Mouse (Mus musculus) gastrocnemius, postnatal 4 days (tissue): ENCODE measurements around the gene Atoh7. TPM values are rescaled to one million over a fixed set of nuclear protein-coding genes. Genes with fewer than 3 reads are reported as not detected.

Experiments
- DNase-seq, 2 experiments: peaks; one replicate each; pipeline ENCODE4 v3.0.0; 2021 to 2022; ENCODE audit warnings: low spot score in 2 of 2, mixed read lengths in 2 of 2
- total RNA-seq, 2 experiments: library from RNA; stranded (reverse); gene quantifications; 2 replicates each; pipeline ENCODE4 v1.2.3; 2021

Atoh7 gene
- total RNA-seq, 2 experiments from 2014 or later: not detected

- DNase-seq: no peak
Observed at GRCm38 (mm10) chr10:63098191-63098590, 1.3 kb upstream of the Atoh7 start.

GRCm38 (mm10) chr10:63099941-63100562 lies 601 bp downstream of the Atoh7 start:
- peak in 1 of 2 experiments; percentile 48 for DNase-seq

DNA sequence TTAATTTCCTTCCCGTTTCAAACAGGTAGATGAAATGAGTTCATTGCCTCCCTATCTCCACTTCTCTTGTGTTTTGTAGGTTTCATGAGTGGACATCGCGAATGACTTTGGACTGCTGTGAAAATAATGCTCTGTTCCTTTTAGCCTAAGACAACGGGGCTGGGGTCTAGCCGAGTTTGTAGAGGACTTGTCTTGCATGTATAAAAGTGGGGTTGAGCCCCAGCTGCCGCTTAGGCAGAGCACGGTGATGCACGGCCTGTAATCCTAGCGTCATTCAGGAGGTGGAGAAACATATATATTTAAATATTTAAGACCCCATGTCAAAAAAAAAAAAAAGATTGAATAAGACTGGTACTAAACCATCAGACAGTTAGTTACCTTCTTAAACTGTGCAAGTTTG lies 1.2 kb downstream of the Atoh7 start:
- no peak for DNase-seq

- no peak for DNase-seq
Observed at GRCm38 (mm10) chr10:63113027-63113604, 13.7 kb downstream of the Atoh7 start.

- DNase-seq: no peak
Observed at GRCm38 (mm10) chr10:63113716-63114360, 14.4 kb downstream of the Atoh7 start.

GRCm38 (mm10) chr10:63115881-63116280 lies 16.4 kb downstream of the Atoh7 start:
- DNase-seq: no peak

DNA sequence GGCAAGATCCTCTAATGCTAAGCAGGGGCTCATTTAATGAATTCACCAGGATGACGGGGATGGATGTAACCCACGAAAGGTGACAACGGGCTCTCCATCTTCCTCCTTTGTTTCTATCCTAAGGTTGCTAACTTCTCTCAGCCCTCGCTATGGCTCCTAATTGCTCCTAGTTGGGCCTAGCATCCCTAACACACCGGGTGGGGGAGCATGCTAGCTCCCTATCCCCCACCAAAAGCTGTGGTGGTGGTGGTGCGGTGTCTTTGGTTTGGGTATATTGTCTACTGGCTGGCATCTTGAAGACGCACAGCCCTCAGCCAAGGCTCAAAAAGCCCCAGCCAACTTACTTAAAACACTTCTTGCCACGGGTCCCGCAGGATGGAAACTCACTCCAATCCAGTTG lies 16.9 kb downstream of the Atoh7 start:
- DNase-seq: no peak

DNA sequence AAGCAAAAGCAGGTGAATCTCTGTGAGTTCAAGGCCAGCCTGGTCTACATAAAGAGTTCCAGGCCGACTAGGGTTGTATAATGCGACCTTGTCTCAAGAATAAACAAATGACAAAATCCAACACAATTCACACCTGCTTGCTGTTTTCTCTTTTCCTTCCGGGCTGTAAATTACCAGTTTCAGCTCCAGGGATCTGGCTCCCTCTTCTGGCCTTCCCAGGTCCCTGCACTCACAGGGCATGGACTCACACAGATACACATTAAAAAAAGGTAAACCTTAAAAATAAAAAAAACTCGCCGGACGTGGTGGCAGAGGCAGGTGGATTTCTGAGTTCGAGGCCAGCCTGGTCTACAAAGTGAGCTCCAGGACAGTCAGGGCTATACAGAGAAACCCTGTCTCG lies 18.1 kb downstream of the Atoh7 start:
- no peak for DNase-seq

DNA sequence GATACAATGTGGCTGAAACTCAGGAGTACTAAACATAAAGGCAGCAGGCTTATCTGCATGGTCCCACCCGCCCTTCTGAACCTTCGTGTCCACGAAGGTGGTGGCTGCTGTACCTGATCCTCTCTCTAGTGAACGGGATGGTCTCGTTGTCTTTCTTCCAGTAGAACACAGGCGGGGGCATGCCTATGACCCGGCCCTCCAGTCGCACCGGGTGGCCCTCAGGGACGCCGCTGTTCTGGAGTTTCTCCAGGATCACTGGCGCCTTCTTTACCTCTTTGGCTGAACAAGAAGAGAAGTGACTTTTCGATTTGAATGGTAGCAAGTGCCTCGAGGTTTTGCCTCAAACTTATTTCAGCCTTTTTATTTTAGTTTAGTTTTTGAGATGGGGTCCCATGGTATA lies 20.5 kb downstream of the Atoh7 start:
- DNase-seq: no peak

DNA sequence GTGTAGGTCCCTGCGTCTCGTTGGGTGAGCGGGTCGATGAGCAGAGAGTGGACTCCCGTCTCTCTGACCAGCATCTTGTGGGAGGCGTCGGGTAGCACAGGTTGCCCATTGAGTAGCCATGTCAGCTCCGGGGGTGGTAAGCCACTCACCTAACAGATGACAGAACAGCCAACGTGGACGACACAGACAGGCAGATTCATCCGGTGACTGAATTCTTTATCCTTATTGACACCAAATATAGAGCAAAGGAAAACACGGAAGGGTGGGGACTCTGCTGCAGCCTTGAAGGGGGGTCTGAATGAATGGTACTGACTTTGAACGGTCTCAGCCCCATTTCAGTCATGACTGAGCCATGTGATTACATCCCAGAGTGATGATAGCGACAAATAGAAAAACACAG lies 22.5 kb downstream of the Atoh7 start:
- no peak for DNase-seq

DNA sequence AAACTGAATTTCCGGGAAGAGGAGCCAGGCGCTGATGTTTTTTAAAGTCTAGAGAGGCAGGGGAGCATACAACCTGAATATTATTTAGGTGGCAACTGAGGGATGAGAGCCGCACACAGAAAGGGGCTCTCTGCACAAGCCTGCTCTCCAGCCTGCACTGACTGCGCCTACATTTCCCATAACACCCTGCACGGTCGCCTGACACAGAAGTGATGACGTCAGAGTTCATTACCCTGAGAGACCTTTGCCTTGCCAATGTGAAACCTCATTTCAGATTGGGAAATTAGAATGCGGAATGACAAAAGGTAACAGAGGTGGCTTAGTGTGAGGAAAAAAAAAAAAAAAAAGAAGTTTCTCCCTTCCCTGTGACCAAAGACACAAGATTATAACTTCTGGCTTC lies 23.1 kb downstream of the Atoh7 start:
- DNase-seq: no peak

GRCm38 (mm10) chr10:63123141-63123540 lies 23.7 kb downstream of the Atoh7 start:
- DNase-seq: no peak

- DNase-seq: no peak
Observed at GRCm38 (mm10) chr10:63124016-63124415, 24.6 kb downstream of the Atoh7 start.

DNA sequence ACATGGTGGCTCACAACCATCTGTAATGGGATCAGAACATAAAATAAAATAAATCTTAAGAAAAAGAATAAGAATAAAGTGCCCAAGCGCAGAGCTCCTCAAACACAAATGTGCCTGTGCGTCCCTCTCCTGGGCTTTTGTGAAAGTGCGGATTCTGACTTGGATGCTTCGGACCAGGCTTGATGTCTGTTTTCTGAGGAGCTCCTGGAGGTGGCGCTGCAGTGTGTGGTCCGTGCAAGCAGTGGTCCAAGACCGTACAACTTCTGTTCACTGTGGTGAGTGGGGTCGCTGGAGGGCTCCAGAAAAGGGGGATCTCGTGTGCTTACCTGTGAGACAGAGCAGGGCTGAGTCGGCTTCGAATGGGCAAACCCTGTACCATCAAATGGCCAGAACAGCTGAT lies 25.9 kb downstream of the Atoh7 start:
- DNase-seq: no peak

- no peak for DNase-seq
Observed at GRCm38 (mm10) chr10:63126116-63126515, 26.7 kb downstream of the Atoh7 start.

GRCm38 (mm10) chr10:63127156-63127555 lies 27.7 kb downstream of the Atoh7 start:
- DNase-seq: no peak

- DNase-seq: no peak
Observed at GRCm38 (mm10) chr10:63128256-63128655, 28.8 kb downstream of the Atoh7 start.

GRCm38 (mm10) chr10:63130500-63130899 lies 31.0 kb downstream of the Atoh7 start:
- no peak for DNase-seq

DNA sequence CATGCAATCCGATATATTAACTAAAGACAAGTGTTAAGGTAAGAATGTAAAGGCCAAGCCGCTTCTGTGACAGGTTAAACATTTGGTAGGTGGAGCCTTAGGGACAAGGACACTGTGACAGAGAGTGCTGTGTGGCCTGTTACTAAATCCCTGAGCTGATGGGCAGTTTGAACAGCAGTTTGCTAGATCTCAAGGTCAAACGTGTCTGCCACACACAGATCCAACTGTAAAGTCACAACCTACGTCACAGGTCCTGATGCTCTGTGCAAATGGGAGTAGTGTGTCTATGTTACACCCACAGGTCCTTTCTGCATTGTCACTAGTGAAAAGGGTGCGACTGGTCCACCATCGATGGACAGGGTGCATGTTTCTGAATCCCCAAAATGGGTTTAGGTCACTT lies 32.9 kb downstream of the Atoh7 start:
- no peak for DNase-seq

DNA sequence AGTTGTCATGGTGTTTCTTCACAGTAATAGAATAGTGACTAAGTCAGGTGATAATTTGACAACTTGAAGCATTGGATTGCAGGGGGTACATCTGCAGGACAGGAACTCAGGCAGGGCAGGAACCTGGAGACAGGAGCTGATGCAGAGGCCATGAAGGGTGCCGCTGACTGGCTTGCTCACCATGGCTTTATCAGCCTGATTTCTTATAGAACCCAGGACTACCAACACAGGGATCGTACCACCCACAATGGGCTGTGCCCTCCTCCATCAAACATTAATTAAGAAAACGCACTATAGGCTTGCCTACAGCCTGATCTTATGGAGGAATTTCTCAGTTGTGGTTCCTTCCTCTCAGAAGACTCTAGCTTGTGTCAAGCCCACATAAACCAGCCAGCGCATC lies 33.9 kb downstream of the Atoh7 start:
- no peak for DNase-seq

DNA sequence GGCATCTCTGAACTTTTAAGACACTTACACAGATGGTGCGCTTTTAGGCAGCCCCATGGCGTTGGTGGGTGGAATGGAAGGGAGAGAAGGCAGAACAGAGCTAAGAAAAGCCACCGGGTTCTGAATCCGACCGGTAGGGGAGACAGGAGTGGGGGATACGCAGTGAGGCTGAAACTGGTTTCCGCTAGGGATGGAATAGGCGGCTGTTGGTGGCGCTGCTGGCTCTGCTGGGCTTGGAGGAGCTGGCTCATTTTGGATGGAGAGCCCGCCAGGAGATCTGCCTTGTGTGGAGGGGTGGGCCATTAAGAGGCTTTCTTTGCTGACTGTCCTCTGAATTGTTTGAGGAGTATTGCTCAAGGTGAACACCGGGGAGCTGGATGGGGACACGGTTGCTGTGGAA lies 36.2 kb downstream of the Atoh7 start:
- no peak for DNase-seq

- DNase-seq: no peak
Observed at GRCm38 (mm10) chr10:63136436-63136835, 37.0 kb downstream of the Atoh7 start.

DNA sequence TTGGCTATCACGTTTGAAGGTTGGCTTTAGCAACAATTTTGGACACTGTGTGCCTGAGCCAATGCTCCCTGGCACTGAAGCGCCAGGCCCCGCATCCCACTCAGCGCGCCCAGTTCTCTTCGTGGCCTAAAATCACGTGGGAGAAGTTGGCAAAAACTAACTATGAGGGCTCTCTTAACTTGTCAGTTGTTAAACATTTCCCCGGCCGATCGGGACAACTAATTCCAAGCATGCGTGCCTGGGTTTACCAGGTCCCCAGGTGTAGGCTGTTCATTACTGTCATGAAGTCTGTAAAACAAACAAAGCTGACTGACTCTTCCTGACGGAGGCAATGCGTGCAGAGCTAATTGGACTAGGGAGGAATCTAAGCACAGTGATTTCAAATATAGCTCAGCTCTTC lies 43.2 kb downstream of the Atoh7 start:
- no peak for DNase-seq
